Mouse (Mus musculus) adrenal gland, postnatal 4 days (tissue): ENCODE data around the gene Syt9. TPM values are rescaled to one million over a fixed set of nuclear protein-coding genes. Genes with fewer than 3 reads are reported as not detected.

ENCODE experiments used
- DNase-seq, 2 experiments: peaks; one replicate each; pipeline ENCODE4 v3.0.0; 2021 to 2022; ENCODE audit warnings: low spot score in 2 of 2, mixed read lengths in 2 of 2
- long read RNA-seq, 2 experiments: library from polyadenylated mRNA; stranded (forward); transcript quantifications; one replicate each; pipeline ENCODE4 v2.0.0; 2021
- total RNA-seq, 2 experiments: library from RNA; stranded (reverse); gene quantifications; 2 replicates each; pipeline ENCODE4 v1.2.3; 2021

Syt9 gene
- 10 to 100 TPM in 1 of 2 experiments, 1 to 10 TPM in 1; 10.0 to 12.8 TPM for total RNA-seq
- long read RNA-seq, experiment 1, partial matches to known transcripts, result 1 of 6 reads
- long read RNA-seq, experiment 1, other reads (novel, unspliced or antisense), result 1 of 6 reads
- long read RNA-seq, experiment 2, transcript Syt9-201 (7 exons, 3,817 nt), result major isoform, 7 of 9 reads
- long read RNA-seq, experiment 2, partial matches to known transcripts, result 0 of 9 reads
- long read RNA-seq, experiment 2, other reads (novel, unspliced or antisense), result 2 of 9 reads

DNA sequence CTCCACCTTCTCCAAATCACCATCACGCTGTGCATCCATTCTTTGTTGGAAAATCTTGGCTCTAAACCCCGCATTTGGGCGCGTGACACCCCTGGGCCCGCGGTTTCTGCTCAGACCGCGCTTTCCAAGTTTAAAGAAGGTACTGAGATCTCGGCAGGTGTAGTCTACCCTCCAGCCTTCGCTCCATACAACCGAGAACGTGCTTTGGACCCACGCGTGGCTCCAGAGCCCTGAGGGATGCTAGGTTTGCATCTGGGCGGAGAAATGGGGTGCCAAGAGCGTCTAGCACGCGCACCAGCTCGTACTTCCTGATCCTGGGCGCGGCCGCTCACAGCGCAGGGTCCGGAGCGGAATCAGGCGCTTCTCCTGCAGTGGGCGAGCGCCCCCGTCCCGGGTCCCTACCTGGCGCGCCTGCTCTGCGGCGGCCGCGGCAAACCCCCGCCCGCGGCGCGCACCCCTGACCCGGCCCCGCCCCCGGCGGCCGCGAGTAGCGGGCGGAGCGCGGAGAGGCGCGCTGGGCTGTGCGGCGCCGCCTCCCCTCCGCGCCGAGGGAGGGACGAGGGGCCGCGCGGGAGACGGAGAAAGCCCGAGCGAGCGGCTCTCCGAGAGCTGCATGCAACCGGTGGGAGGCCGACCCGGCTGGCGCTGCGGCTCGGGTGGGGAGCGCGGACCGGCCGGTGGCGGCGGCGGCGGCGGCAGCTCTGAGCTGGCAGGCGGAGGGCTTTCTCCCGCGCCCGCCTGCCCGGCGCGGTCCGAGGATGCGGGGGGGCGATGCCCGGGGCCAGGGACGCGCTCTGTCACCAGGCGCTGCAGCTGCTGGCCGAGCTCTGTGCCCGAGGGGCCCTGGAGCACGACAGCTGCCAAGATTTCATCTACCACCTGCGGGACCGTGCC, at the start of gene Syt9:
Gene Syt9 (plus strand): TSS at position 497 of the 894 bp plus-strand sequence.
- peak in 1 of 2 experiments; percentile 6 for DNase-seq

- no peak for DNase-seq
Measured at GRCm38 (mm10) chr7:107339013-107339412, 31.5 kb upstream of the Syt9 start.

DNA sequence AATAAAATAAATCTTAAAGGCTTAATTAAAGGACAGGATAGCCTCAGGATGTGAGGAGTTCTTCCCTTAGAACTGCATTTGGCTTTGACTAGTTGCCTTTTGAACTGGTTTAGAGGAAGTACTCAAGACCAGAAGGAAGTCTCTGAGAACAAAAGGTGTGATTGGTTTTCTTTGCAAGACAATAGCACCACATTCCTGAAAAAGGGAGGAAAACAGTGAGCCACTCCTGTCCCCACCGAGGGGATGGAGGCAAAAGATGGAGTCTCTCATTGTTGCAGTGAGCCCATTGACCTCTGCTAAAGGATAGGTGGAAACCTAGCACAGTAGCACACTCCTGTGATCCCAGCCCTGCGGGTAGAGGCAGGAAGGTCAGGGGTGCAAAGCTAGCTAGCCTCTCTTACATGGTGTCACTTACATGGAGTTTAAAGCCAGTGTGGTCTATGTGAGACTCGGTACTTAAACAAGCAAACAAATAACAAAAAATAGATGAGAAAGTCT, 30.9 kb upstream of the Syt9 start:
- DNase-seq, result no peak

GRCm38 (mm10) chr7:107340221-107340620, 30.3 kb upstream of the Syt9 start:
- no peak for DNase-seq

- DNase-seq, result no peak
Measured at GRCm38 (mm10) chr7:107341519-107342190, 28.9 kb upstream of the Syt9 start.

GRCm38 (mm10) chr7:107349201-107349600, 21.3 kb upstream of the Syt9 start:
- DNase-seq, result no peak

- no peak for DNase-seq
Measured at GRCm38 (mm10) chr7:107362153-107362552, 8.4 kb upstream of the Syt9 start.

- DNase-seq, result no peak
Measured at GRCm38 (mm10) chr7:107362634-107363033, 7.9 kb upstream of the Syt9 start.

DNA sequence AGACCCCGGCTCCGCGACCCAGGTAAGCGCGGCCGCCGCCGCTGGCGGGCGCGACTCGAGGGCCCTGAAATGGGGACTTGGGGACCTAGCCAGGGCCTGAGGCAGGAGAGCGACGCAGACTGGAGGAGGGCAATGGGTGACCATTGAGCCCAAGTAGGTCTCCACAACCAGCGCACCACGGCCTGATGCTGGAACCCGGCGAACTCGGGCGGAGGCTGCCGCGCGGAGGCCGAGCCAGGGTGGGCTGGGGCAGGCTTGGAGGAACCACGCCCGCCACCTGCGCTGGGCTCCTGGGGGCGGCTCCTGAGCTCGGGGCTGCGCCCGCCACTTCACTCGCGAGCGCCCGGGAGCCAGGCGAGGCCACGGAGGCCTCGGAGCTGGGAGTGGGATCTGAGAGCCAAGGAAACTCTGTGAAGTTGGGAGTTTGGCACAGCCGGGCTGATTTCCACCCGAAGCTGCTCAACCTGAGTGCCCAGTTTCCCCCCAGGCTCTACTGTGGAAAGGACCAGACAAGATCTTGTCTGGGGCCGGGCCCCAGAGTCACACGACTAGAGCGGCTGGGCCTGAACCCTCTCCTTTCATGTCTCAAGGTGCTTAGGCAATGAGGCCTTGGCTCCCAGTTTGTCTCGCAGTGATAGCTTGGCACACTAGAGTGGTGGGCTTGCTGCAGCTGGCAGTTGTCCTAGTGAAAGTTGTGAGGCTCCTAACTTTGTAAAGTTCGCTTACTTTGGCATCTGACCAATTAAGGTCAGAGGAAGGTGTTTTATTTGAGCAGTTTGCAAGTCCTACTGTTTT, 795 bp downstream of the Syt9 start:
- peak in 1 of 2 experiments; percentile 6 for DNase-seq

GRCm38 (mm10) chr7:107380562-107380961, 10.0 kb downstream of the Syt9 start:
- no peak for DNase-seq

- DNase-seq, result no peak
Measured at GRCm38 (mm10) chr7:107389604-107390003, 19.1 kb downstream of the Syt9 start.

DNA sequence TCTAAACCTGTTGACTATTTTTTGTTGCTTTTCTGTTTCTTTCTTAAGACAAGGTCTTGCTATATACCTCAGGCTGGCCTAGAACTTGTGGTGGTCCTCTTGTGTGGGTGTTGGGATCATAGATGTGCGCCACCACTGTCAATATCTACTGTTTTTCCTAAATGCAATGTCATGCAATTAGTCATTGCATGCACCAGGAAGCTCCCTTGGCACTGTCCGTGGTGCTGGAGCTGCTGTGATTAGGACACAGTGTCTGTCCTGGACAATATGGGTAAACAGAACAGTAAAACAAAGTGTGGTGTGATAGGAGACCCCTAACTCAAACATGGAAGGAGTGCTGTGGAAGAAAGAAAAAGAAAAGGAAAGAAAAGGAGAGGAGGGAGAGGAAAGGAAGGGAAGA, 22.2 kb downstream of the Syt9 start:
- DNase-seq, result no peak

DNA sequence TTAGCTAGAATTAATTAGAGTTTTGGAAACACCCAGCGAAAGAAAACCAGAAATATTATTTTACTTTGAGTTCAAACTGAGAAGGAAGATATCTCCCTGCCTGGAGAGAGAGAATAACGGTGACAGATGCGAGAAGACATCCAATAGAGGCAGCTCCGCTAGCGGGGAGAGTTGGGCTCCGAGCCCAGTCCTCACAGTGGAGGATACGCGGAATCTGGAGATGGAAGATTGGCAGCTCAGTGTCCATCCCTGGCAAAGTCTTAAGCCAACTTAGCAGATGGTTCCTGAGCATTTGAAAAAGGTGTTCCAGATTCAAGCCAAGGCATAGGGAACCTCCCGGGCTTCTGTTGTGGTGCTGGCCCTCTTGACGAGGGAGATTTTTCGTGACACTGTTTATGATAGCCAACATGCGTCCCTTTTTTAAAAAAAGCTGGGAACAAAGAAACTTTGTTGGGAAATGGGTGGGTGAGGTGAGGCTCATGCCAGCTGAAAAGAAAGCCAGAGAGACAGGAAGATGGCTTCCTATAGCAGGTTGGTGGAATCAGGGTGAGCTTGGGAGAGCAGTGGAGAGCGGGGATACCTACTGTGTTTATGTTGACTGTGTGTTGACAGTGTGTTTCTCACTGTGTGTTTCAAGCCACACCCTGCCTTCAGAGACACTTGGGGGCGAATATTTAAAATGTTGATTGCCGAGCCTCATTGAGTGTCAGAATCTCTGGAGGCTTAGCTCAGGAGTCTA, 29.7 kb downstream of the Syt9 start:
- no peak for DNase-seq

- no peak for DNase-seq
Measured at GRCm38 (mm10) chr7:107403261-107403660, 32.7 kb downstream of the Syt9 start.

DNA sequence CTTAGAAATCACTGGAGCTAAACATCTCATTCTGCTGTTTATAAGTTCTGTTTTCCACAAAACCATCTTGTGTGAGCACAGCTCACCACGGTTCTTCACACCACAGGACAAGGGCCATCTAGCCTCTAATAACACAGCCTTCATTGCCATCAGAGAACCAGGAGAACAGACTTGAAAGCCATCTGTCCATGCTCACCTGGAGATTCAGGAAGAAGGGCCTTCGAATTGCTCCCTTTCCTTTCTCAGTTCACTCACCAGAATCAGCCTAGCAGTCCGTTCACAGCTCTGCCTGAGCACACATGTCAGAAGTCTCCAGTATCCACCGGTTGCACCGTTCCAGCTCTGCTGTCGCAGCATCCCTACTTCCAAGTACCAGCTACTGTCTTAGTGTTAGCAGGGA, 44.4 kb downstream of the Syt9 start:
- no peak for DNase-seq

GRCm38 (mm10) chr7:107417043-107417850, 46.7 kb downstream of the Syt9 start:
- no peak for DNase-seq

DNA sequence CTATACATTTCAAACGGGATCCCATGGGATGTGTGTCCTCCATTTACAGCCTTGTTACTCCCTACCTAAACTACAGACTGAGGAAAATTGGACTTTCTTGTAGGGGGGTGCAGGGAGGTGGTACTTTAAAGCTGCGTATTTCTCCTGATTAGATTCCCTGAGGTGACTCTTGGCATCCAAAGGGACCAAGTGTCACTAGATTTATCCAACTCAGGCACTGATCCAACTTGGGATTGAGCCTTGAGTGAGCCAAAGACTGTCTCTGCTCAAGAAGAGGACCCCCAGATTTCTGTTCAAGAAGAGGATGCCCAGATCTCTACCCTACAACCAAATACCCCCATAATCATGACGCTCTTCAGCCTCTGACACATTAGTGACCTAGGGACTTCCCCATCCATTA, 66.9 kb downstream of the Syt9 start:
- no peak for DNase-seq

- DNase-seq, result no peak
Measured at GRCm38 (mm10) chr7:107444579-107444978, 74.1 kb downstream of the Syt9 start.

GRCm38 (mm10) chr7:107454660-107455059, 84.1 kb downstream of the Syt9 start:
- no peak for DNase-seq
